Mouse (Mus musculus): ENCODE data around the gene Aldh1a3.

Aldh1a3 gene

GRCm38 (mm10) chr7:66370970-66371369 lies 56.3 kb downstream of the Aldh1a3 start:
- in situ Hi-C loops (cut with MboI): no loop called here

GRCm38 (mm10) chr7:66369934-66370445 lies 57.3 kb downstream of the Aldh1a3 start:
- in situ Hi-C loops (cut with MboI): no loop called here

GRCm38 (mm10) chr7:66369071-66369933 lies 58.0 kb downstream of the Aldh1a3 start:
- in situ Hi-C loops (cut with MboI): no loop called here

- in situ Hi-C loops (cut with MboI): no loop called here
Observed at GRCm38 (mm10) chr7:66365904-66366303, 61.4 kb downstream of the Aldh1a3 start, which contains the start of gene Gm10974. TSS of gene Gm10974 (plus strand) at chr7:66365905.

- in situ Hi-C loops (cut with MboI): no loop called here
Observed at GRCm38 (mm10) chr7:66365411-66365810, 61.9 kb downstream of the Aldh1a3 start.

GRCm38 (mm10) chr7:66364491-66364890 lies 62.8 kb downstream of the Aldh1a3 start:
- in situ Hi-C loops (cut with MboI): no loop called here

- in situ Hi-C loops (cut with MboI): no loop called here
Observed at GRCm38 (mm10) chr7:66359044-66359443, 68.3 kb downstream of the Aldh1a3 start.

GRCm38 (mm10) chr7:66358461-66358860 lies 68.9 kb downstream of the Aldh1a3 start:
- in situ Hi-C loops (cut with MboI): no loop called here

- in situ Hi-C loops (cut with MboI): no loop called here
Observed at GRCm38 (mm10) chr7:66355791-66356522, 71.4 kb downstream of the Aldh1a3 start.

GRCm38 (mm10) chr7:66354911-66355310 lies 72.4 kb downstream of the Aldh1a3 start:
- in situ Hi-C loops (cut with MboI): no loop called here

GRCm38 (mm10) chr7:66351074-66351473 lies 76.2 kb downstream of the Aldh1a3 start:
- in situ Hi-C loops (cut with MboI): no loop called here

GRCm38 (mm10) chr7:66349670-66350069 lies 77.6 kb downstream of the Aldh1a3 start:
- in situ Hi-C loops (cut with MboI): no loop called here

- in situ Hi-C loops (cut with MboI): no loop called here
Observed at GRCm38 (mm10) chr7:66348588-66348987, 78.7 kb downstream of the Aldh1a3 start.

- in situ Hi-C loops (cut with MboI): no loop called here
Observed at GRCm38 (mm10) chr7:66346959-66347663, 80.2 kb downstream of the Aldh1a3 start.

GRCm38 (mm10) chr7:66343307-66343706 lies 84.0 kb downstream of the Aldh1a3 start:
- in situ Hi-C loops (cut with MboI): no loop called here

GRCm38 (mm10) chr7:66342831-66343230 lies 84.5 kb downstream of the Aldh1a3 start:
- in situ Hi-C loops (cut with MboI): no loop called here

GRCm38 (mm10) chr7:66342323-66342722 lies 85.0 kb downstream of the Aldh1a3 start:
- in situ Hi-C loops (cut with MboI): no loop called here

All from mature B cell (primary cell).